Mouse (Mus musculus) thymus, adult 18-20 months (tissue): Measurements from ENCODE around the gene Dennd6a.
A peak's percentile ranks its signal among the peaks of the same experiment; 100 is the strongest.

Experiments
- DNase-seq, 2 experiments: peaks; one replicate each; pipeline ENCODE4 v3.0.0; 2022; ENCODE audit warnings: mixed read lengths in 2 of 2

The Dennd6a gene

DNA sequence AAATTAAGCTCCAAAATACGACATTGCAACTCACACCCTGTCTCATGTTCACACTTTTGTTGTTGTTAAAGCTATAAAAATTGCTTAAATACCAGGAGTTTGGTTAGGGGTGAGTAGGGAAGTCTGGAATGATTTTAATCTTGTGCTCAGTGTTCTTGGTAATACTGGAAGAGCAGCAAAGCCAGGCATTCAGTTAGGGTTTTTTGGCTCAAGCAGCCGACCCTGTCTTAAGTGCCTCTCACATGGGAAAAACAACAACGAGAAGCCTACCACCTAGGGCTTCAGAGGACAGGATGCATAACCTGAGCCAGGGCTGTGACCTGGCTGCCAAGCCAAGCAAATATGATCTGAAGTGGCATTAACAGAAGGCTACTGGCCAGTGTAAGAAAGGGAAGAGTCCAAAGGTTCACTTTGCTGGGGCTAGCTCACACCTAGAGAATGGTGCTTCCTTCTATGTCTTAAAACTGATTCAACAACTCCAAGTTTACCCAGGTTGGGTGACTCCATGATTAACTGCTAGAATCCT lies 2.7 kb downstream of the Dennd6a start:
- no peak for DNase-seq

DNA sequence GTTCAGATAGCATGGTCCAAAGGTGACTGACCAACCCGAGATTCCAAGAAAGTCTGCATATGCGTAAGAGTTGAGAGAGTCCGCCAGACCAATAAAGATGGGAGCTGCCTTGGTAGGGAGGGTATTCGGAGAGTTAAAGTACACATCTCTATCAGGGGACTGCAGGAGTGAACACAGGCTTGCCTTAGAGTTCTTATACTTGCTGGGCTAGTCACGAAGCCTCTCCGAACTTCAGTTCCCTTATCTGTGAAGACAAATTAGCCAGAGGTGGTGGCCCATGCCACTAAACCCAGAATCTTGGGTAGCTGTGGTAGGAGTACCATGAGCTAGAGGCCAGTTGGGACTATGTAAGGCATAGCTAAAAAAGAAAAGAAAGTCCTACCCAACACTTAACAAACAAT lies 5.1 kb downstream of the Dennd6a start:
- no peak for DNase-seq

DNA sequence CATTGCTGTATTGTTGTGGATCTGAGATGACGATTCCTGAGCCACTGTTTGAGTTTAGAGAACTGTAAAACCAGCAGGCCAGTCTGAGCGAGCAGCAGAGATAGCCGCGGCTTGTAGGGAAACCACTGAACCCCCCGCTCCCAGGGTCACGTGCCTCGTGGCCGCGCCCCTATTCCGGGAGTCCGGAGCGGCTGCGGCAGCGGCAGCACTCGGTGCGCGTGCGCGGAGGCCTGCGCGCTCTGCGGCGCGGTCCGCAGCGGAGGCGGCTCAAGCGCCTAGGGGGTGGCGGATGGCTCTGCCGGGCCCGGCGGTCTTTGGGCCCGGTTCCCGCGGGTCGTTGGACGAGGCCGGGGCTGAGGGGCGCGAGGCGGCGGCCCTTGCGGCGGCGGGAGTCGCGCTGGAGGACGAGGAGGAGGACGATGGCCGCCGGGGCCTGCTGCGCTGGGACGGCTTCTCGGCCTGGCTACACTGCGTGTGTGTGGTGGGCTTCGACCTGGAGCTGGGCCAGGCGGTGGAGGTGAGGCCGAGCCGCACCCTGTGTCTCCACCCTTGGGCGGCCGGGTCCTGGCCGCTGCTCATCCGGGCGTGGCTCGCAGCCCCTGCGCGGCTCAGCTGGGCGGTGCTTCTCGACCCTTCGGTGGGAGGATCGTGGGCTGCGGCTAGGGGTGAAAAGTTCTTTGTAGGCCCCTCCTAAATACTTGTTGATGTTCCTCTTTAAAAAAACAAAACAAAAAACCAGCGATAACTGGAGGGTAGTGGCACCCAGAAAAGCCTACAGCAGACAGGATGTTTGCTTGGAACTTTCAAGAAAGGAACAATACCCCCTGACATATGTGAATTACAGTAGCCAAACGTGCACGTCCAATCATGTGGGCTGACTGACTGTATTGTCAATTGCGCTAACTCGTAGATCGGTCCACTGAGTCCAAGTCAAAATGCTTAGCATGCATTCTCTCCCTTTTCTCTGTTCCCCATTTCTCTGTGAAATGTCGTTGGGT lies 6.0 kb downstream of the Dennd6a start:
- peak; percentile 77 to 83 for DNase-seq

DNA sequence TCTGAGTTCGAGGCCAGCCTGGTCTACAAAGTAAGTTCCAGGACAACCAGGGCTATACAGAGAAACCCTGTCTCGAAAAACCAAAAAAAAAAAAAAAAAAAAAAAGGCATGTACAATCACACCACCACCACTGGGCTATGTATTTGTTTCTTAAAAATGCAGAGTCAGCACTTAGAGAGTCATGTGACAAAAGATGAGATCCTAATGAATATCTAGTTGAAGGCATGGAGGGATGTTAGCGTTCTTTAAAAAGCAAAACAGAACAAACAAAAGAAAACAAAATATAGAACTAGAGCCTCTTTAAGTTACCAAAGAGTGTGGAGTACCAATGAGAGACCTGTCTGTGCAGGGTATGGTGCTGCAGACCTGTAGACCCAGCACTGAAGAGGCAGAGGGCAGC lies 10.0 kb downstream of the Dennd6a start:
- no peak for DNase-seq

DNA sequence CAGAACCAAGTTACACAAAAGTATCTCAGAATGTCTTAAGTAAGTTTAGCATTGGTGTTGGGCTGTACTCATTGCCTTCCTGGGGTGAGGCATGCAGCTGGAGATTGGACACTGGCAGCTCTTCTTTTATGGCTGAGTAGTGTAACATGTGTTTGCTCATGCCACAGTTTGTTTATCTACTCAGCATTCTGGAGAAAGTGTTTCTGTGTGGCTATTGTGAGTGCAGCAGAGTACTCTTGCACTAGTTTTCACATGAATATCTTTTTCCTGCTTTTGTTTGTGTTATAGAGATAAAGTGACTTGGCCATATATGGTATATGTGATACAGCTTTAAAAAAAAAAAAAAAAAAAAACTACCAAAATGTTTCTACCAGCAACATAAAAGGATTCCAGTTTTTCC lies 13.5 kb downstream of the Dennd6a start:
- no peak for DNase-seq

DNA sequence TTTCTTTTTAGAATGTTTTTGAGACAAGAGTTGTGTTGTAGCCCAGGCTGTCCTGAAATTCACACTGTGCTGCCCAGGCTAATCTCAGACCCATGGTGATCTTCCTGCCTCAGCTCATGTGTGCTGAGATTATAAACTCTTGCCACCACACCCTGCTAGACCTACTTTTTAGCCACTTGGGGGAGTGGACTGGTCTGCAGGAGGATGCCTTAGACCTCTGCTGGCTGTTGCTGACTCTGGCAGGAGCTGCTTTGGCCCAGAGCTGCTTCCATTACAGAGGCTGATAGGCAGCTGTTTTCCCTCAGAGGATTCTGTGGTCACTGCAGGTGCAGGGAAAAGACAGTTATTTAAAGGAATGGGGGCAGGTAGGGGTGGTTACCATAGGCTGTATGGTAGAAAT lies 17.7 kb downstream of the Dennd6a start:
- no peak for DNase-seq

DNA sequence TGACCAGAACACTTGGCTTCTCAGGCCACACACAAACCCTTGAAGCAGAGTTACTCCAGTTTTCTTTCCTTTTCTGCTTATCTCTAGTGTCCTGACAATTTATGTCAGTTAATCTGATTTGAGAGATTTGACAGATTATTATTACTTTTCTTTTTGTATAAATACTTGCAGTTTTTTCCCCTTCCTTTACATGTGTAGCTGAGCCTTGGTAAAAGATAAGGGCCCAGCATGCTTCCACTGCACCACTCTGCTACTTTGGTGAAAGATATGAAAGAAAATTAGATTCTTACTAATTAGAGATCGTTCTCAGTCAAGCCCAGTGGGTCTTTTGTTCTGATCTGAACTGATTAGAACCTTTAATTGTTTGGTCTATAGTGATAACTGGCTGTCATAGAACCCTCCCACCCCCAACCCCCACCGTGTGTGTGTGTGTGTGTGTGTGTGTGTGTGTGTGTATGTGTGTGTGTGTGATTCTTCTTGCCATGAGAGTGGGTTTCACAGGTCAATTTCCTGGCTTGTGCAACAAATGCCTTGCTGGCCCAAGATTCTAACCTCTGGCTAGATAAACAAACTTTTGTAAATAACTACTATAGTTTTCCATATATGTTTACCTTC lies 19.7 kb downstream of the Dennd6a start:
- DNase-seq = no peak

DNA sequence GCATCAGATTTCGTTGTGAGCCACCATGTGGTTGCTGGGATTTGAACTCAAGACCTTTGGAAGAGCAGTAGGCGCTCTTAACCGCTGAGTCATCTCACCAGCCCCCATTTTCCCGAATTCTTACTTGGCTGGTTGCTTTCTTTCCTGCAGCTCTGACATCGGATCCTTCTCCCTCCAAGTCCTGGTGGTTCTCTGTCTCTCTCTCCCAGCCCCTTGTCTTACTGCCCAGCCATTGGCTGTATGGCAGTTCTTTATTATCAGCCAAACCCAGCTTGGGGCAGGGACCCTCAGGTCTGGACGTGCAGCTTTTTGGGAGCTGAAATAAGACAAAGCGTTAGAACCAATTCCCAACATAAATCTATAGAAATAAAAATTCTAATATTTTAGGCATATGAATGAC lies 21.5 kb downstream of the Dennd6a start:
- no peak for DNase-seq

DNA sequence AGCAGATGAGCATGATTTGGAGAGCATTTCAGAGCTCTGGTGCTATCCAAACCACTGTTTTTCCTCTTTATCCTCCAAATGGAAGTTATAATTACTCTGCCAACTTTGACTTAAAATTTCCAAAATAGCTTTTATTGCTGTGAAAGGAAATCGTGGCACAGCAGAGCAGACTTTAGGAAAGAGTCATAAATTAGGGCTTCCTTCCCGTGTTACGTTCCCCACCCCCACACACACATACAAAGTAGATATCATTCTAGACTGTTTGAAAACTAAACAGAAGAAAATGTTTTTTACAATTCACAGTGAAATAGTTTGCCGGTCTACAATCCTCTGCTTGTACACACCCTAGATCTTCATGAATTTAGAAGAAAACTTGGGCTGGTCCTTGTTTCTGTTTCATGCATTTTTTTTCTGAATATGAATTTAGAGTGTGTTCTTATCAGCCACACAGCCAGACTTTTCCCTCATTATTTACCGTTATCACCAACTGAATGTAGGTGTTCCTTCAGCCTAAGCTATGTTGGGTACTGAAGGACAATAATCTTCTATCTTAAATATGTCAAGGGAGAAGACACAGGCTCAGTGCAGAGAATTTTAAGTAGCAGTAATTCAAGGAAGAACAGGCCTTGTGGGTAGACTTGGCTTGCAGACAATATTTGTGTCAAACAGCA lies 22.2 kb downstream of the Dennd6a start:
- DNase-seq = no peak

DNA sequence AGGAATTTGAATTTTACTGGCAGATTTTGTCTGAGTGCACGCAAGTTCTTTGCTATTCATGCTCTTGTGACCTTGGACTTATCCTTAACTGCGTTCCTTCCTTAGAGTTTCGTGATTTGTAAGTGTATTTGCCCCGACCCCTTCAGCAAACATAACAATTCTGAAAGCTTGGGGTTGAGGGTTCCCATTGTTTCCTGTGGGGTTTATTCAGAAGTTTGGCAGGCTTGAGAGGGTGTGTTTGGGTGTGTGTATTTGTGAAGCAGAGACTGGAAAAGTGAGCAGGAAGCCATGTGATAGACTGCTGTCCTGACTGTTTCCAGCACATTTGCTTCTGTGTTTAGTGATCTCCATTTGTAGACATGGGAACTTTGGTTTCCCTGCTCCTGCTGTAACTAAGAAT lies 31.7 kb downstream of the Dennd6a start:
- no peak for DNase-seq

DNA sequence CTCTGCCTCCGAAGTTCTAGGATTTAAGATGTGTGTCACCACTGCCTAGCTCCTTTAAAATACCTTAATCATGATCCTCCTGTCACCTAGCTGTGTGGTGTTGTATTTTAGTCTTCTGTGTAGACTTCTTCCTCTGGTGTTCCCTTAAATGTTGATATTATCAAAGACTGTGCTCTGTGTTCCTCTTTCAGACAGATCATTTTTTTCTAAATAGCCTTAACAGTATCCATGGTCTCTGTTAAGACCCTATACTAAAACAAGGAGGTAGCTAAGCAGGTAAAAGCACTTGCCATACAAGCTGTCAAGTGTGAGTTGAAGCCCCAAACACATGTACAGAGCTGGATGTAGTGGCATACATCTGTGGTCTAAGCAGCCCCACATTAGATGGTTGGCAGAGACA lies 36.0 kb downstream of the Dennd6a start:
- no peak for DNase-seq

DNA sequence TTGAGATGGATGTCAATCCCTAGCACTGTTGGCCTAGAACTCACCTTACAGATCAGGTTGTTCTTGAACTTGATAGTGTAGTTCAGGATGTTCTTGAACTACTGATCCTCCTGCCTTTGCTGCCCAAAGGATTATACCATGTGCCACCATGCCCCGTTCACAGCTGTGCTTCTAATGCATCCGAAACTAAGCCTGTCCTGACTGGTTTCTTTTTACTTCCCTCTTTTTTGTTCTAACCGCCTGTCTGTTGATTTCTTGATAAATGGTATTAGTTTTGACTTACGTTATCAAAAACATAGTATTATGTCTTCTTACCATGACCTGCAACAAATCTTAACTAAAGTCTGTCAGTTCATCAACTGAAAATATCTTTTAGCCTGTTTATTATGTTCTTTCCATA lies 37.0 kb downstream of the Dennd6a start:
- no peak for DNase-seq

DNA sequence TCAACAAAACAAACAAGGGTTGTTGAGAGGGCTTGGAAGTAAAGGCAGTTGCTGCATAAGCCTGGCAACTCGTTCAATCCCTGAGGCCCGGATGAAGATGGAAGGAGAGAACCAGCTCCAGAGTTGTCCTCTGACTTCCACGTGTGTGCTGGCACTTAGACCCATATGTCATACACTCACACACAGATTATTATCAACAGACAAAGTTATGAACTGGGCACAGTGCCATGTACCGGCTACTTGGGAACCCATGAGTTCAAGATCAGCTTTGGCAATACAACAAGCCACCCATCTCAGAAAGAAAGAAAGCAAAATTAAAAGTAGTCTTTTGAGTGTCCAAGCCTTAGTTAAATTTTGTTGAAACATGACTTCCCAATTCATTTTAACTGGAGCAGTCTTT lies 51.6 kb downstream of the Dennd6a start:
- no peak for DNase-seq

DNA sequence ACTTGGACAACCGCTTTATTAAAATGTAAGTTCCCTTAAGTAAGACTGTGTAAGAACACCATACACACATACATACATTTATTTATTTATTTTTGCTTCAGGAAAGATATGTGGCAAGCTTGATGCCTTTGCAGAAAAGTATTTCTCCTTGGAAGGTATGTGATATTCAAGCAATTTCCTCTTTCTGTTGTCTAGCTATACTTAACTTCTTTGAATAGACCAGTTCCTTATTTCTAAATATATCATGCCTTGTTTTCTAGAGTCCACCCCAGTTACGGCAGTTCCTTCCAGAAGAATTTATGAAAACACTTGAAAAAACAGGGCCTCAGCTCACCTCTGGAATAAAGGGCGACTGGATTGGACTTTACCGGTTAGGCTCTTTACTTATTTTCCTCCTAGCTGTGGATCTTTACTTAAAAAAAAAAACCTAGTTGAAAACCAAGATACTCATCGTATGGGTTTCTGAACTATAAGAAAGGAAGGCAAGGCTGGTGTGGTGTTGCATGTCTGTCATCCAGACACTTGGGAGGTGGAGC lies 53.0 kb downstream of the Dennd6a start:
- DNase-seq = no peak

DNA sequence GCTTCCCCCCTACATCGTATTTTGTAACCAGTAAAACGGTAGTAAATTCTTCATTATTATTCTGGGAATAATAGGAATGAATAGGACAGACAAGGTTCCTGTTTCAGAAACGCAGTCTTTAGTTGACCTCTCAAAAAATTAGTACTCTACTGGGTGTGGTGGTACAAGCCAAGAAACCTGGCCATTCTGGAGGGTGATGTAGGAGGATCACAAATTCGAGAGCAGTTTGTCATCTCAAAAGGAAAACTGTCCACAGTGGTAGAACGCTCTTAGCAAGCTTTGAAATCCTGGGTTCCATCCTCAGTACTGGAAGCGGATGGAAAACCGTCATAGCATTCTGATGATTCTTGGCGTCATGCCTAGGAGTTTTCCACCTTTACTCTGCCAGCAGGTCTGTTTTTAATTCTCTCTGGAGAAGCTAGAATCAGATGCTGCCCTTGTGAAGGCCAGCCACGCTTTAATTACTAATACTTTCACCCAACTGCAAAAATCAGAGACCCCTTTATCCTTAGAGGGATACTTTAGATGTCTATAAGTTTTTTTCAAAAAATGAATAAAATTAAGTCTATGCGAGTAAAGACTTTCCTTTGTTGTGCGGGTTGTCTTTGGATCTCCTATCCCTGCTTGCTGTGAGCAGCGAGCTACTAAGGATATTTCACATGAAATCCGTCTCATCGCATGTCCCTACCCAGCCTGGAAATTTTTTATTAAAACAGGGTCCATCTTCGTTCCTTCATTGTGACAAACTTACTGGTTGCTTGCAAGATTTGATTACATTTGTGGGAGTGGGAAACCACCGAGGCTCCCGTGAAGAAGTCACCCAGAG lies 63.6 kb downstream of the Dennd6a start:
- no peak for DNase-seq

DNA sequence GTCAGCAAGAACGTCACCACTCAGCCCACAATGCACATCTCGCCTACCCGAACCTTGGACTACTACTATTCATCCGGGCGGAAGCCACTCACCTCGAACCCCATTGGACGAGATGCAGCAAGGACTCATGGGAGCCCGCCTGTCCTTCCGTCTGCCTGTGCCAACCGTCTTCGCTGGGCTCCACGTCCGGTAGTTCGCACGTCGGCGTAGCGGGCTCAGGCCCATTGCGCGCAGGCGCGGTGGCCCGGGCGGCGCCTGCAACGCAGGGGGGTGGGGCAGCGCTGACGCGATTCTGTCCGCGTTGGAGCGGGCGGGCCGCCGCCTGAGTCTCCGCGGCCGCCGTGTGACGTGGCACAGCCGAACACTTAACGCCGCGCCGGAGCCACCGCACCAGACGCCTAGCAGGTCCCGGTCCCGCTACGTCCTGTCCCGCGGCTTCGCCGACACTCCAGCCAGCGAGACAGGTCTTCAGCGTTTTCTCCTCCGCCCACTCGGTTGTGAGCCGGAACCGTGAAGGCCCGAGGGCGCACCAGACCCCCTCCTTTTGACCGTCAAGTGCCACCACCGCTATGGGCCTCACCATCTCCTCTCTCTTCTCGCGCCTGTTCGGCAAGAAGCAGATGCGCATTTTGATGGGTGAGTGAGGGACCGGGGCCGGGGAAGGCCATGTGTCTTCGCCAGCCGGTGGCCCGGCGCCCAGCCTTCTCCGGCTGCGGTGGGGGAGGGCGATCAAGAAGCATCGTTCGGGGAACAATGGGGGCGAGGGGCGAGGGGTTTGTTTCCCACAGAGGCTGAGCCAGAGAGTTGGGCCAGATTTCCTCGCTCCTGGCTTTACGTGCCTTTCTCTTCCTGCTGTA lies 64.4 kb downstream of the Dennd6a start, which contains the start of gene Arf4:
Arf4 (plus strand) TSS at position 224 of the 857 bp plus-strand sequence.
- DNase-seq = peak; percentile 96 to 97

DNA sequence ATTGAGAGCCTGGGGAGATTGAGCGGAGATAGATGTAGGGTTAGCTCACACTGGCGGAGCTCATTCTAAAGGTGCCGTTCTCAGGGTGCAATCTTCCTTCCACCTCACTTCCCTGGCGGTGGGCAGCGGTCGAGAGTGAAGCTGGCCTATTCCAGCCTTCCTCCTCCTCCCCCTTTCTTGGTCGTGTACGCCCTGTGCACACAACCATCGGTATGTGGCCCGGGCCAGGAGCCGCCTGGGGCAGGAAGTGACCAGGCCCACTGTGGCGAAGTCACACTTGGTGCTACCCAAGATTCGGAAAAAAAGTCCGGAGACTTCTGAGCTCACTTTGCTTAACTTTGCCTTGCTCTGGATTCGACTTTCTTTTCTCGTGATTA lies 65.0 kb downstream of the Dennd6a start:
- DNase-seq = peak; percentile 39 to 42

DNA sequence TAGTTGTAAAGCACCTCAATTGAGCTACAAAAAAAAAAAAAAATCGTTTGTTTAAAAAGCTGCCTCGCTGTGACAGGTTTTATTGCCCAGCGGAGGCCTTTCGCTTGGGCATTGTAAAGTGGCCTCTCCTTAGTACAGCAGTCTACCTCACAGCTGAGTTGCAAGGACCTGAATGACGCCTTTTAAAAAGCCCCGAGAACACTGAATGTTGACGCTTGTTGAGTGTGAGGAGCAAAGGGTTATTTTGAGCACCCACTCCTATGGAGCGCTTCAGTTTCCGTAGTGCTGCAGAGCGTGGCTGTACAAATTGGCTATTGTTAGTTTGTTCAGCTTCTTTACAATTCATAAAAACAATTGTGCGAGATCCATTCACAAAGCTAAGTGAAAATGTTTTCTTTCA lies 65.6 kb downstream of the Dennd6a start:
- DNase-seq = no peak

DNA sequence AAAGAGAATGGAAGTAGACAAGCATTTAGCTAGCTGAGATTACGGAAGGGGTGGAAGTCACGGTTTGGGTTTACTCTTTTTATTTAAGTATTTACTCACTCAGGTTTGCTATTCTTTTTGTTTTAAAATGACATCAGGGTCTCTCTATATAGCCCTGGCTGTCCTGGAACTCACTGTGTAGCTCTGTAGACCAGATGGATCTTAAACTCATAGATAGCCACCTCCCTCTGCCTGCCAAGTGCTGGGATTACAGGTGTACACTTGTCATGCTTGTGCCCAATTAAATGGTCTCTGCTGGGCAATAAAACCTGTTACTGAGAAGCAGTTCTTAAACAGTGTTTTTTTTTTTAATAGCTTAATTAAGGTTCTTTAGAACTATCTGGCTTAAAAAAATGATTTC lies 66.3 kb downstream of the Dennd6a start:
- no peak for DNase-seq

DNA sequence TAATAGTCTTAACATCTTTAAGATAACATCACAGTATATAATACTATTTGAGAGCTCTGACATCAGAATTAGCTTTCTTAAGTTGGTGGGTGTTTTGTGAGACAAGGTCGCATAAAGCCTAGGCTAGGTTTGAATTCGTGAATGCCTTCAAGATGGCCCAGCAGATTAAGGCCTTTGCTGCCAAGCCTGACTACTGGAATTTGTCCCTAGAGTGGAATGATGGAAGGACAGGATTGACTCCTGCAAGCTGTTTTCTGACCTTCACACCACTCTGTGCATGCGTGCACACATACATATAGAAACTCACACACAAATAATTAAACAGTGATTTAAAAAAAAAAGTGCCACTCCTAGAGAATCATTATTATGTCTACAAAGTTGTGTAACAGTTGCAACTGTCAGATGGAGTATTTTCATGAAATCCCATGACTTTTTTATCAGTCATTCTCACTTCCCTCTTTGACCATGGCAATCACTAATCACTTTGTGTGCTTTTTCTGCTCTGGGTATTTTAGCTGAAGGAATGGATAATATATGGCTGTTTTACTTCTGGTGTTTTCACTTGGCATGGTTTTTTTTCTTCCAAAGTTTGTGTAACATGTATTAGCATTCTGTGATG lies 69.5 kb downstream of the Dennd6a start:
- no peak for DNase-seq
